Comparison of ENCODE assay signal across 8 mouse cellular contexts in genomic region chr1:86358906-86359797, GRCm38 (mm10). TPM values are rescaled to one million over a fixed set of nuclear protein-coding genes. Genes with fewer than 3 reads are reported as not detected.
A peak's percentile ranks its signal among the peaks of the same experiment; 100 is the strongest.
DNase-seq lines count a peak whose midpoint lies in the region; ATAC-seq and TF ChIP-seq lines count a peak whose summit lies in the region.

Ncl (minus strand) TSS chr1:86359400.

- peak within 1 kb of the TSS; percentile 91 for H3K4me2 ChIP-seq in heart, embryonic 15.5 days
- peak within 1 kb of the TSS; percentile 87 for H3K4me2 ChIP-seq in liver, embryonic 14.5 days (ENCODE audit: low read depth)
- H3K4me2 ChIP-seq in neural tube, embryonic 11.5 days (ENCODE audit: low read depth), result peak within 1 kb of the TSS; percentile 91
- peak within 1 kb of the TSS; percentile 89 for H3K4me2 ChIP-seq in stomach, postnatal 0 days (replicated peaks; ENCODE audit: low read depth)

- peak; percentile 1; the same call in 1 of the 2 replicates for TF ChIP-seq CTCF in liver, embryonic 14.5 days (IDR thresholded peaks at IDR 0.05; ENCODE audit: low read depth)
- TF ChIP-seq CTCF in stomach, postnatal 0 days (IDR thresholded peaks at IDR 0.05; ENCODE audit: low read depth), result peak; percentile 2; the same call in 1 of the 2 replicates

- H3K27me3 ChIP-seq in forebrain, embryonic 10.5 days (ENCODE audit: poor library complexity, severe bottlenecking), result no peaks in the 10 kb centered on the region
- no peaks in the 10 kb centered on the region for H3K27me3 ChIP-seq in heart, embryonic 15.5 days
- H3K27me3 ChIP-seq in liver, embryonic 14.5 days (ENCODE audit: control insufficient read depth, insufficient read depth, low read length), result no peaks in the 10 kb centered on the region
- H3K27me3 ChIP-seq in neural tube, embryonic 11.5 days (ENCODE audit: control insufficient read depth, insufficient read depth, low read length), result no peaks in the 10 kb centered on the region
- no peaks in the 10 kb centered on the region for H3K27me3 ChIP-seq in stomach, postnatal 0 days (ENCODE audit: control insufficient read depth, insufficient read depth, low read length)

- peaks cover 39% of the 10 kb centered on the region for H3K36me3 ChIP-seq in forebrain, embryonic 10.5 days (replicated peaks)
- H3K36me3 ChIP-seq in heart, embryonic 15.5 days, result peaks cover 32% of the 10 kb centered on the region
- H3K36me3 ChIP-seq in liver, embryonic 14.5 days (replicated peaks; ENCODE audit: control insufficient read depth, insufficient read depth, low read depth), result peaks cover 38% of the 10 kb centered on the region
- H3K36me3 ChIP-seq in neural tube, embryonic 11.5 days (ENCODE audit: control insufficient read depth, insufficient read depth, low read length), result peaks cover 13% of the 10 kb centered on the region
- H3K36me3 ChIP-seq in stomach, postnatal 0 days (ENCODE audit: control insufficient read depth, insufficient read depth, low read length), result peaks cover 9% of the 10 kb centered on the region; the same call in 1 of the 2 replicates

- H3K9ac ChIP-seq in heart, embryonic 15.5 days, result peak within 1 kb of the TSS; percentile 94
- peak within 1 kb of the TSS; percentile 92 for H3K9ac ChIP-seq in liver, embryonic 14.5 days (replicated peaks)
- peak within 1 kb of the TSS; percentile 94 for H3K9ac ChIP-seq in neural tube, embryonic 11.5 days (ENCODE audit: low read length)
- H3K9ac ChIP-seq in stomach, postnatal 0 days (ENCODE audit: low read length), result peak within 1 kb of the TSS; percentile 99

- no peak for TF ChIP-seq EP300 in liver, embryonic 14.5 days (IDR thresholded peaks at IDR 0.05; ENCODE audit: low read depth)
- TF ChIP-seq EP300 in stomach, postnatal 0 days (optimal IDR thresholded peaks at IDR 0.05), result peak; percentile 95

- ATAC-seq in heart, embryonic 15.5 days (replicated peaks; ENCODE audit: insufficient number of reproducible peaks, insufficient read depth, low FRiP score, low read depth), result peak; percentile 98
- peak; percentile 94 for ATAC-seq in liver, embryonic 14.5 days (ENCODE audit: insufficient read depth)
- ATAC-seq in neural tube, embryonic 11.5 days (ENCODE audit: insufficient read depth, low FRiP score, low TSS enrichment), result peak; percentile 97
- peak; percentile 97 for ATAC-seq in stomach, postnatal 0 days (ENCODE audit: low FRiP score, low TSS enrichment)

- peaks cover 31% of the 10 kb centered on the region for H3K4me1 ChIP-seq in forebrain, embryonic 10.5 days
- peaks cover 21% of the 10 kb centered on the region for H3K4me1 ChIP-seq in heart, embryonic 15.5 days (replicated peaks)
- peaks cover 9 to 23% of the 10 kb centered on the region in 2 experiments for H3K4me1 ChIP-seq in liver, embryonic 14.5 days (replicated peaks; ENCODE audit: control insufficient read depth in 2 of 2, insufficient read depth in 2 of 2, low read length in 1 of 2)
- peaks cover 17% of the 10 kb centered on the region; the same call in 1 of the 2 replicates for H3K4me1 ChIP-seq in neural tube, embryonic 11.5 days (ENCODE audit: control insufficient read depth, insufficient read depth, low read length)
- H3K4me1 ChIP-seq in stomach, postnatal 0 days (replicated peaks; ENCODE audit: control insufficient read depth, insufficient read depth), result no peaks in the 10 kb centered on the region

- peak within 1 kb of the TSS; percentile 95 for H3K4me3 ChIP-seq in forebrain, embryonic 10.5 days
- H3K4me3 ChIP-seq in heart, embryonic 15.5 days, result peak within 1 kb of the TSS; percentile 90
- H3K4me3 ChIP-seq in liver, embryonic 14.5 days (ENCODE audit: insufficient read depth in 1 of 2, low read depth in 2 of 2, low read length in 2 of 2), result peak within 1 kb of the TSS; percentile 93
- H3K4me3 ChIP-seq in neural tube, embryonic 11.5 days (ENCODE audit: low read depth, low read length), result peak within 1 kb of the TSS; percentile 89
- H3K4me3 ChIP-seq in stomach, postnatal 0 days (ENCODE audit: low read depth, low read length), result peak within 1 kb of the TSS; percentile 84

- peak; percentile 96 for DNase-seq in CD8-positive naive resting alpha-beta T cell, adult 2 months (ENCODE audit: low read depth in 2 of 2, low spot score in 2 of 2)
- peak; percentile 97 for DNase-seq in c-Kit-positive CD71-negative TER-119-negative erythroid progenitor cells, embryonic 14.5 days (ENCODE audit: low read depth)
- peak; percentile 99 for DNase-seq in forebrain, embryonic 10.5 days (ENCODE audit: extremely low spot score, low spot score)
- peak; percentile 97 to 99 for DNase-seq in kidney, postnatal 25 days
- DNase-seq in liver, embryonic 14.5 days (ENCODE audit: low read depth in 3 of 3, low spot score in 3 of 3), result peak; percentile 97 to 98 (median 98)
- peak; percentile 100 for DNase-seq in neural tube, embryonic 11.5 days (ENCODE audit: low spot score)
- peak; percentile 99 for DNase-seq in stomach, postnatal 0 days (ENCODE audit: low spot score)

- WGBS in forebrain, embryonic 10.5 days, result under 1% methylated on average over 102 of the region's 102 CpGs
- under 1% methylated on average over 102 of the region's 102 CpGs for WGBS in heart, embryonic 15.5 days
- under 1% methylated on average over 101 of the region's 102 CpGs for WGBS in liver, embryonic 14.5 days (ENCODE audit: insufficient replicate concordance)
- under 1% methylated on average over 101 of the region's 102 CpGs for whole genome bisulfite sequencing in neural tube, embryonic 11.5 days
- under 1% methylated on average over 94 of the region's 102 CpGs for WGBS in stomach, postnatal 0 days

- no peaks in the 10 kb centered on the region for H3K9me3 ChIP-seq in forebrain, embryonic 10.5 days
- H3K9me3 ChIP-seq in heart, embryonic 15.5 days (replicated peaks), result no peaks in the 10 kb centered on the region
- no peaks in the 10 kb centered on the region for H3K9me3 ChIP-seq in liver, embryonic 14.5 days (ENCODE audit: control insufficient read depth, low read length)
- H3K9me3 ChIP-seq in neural tube, embryonic 11.5 days (ENCODE audit: control insufficient read depth, low read length), result no peaks in the 10 kb centered on the region
- no peaks in the 10 kb centered on the region for H3K9me3 ChIP-seq in stomach, postnatal 0 days (ENCODE audit: control insufficient read depth, low read length)

- peak within 1 kb of the TSS; percentile 98 for H3K27ac ChIP-seq in forebrain, embryonic 10.5 days
- H3K27ac ChIP-seq in heart, embryonic 15.5 days, result peak within 1 kb of the TSS; percentile 100
- H3K27ac ChIP-seq in liver, embryonic 14.5 days, result peak within 1 kb of the TSS; percentile 91
- H3K27ac ChIP-seq in neural tube, embryonic 11.5 days (ENCODE audit: low read depth, low read length), result peak within 1 kb of the TSS; percentile 97
- H3K27ac ChIP-seq in stomach, postnatal 0 days (replicated peaks), result peak within 1 kb of the TSS; percentile 100

RNA-seq across cellular contexts. Expression of gene Ncl, which starts in this region (rescaled TPM):
- 644 and 705 TPM in 2 replicates for polyA plus RNA-seq in forebrain, embryonic 10.5 days (2016; fragmentation: Nextera tagmentation; extraction: Ambion mirVana)
- polyA plus RNA-seq in heart, embryonic 15.5 days (2015; fragmentation: Nextera tagmentation; extraction: Ambion mirVana), result 219 and 239 TPM in 2 replicates
- 57.4 and 208 TPM in 2 replicates for polyA plus RNA-seq in liver, embryonic 14.5 days (2012; rRNA removed)
- 192 and 224 TPM in 2 replicates for polyA plus RNA-seq in liver, embryonic 14.5 days (2014; fragmentation: Nextera tagmentation; extraction: Ambion mirVana)
- 368 and 376 TPM in 2 replicates for polyA plus RNA-seq in neural tube, embryonic 11.5 days (2014; fragmentation: Nextera tagmentation; extraction: Ambion mirVana)
- polyA plus RNA-seq in stomach, postnatal 0 days (2015; fragmentation: Nextera tagmentation; extraction: Ambion mirVana), result 198 and 202 TPM in 2 replicates

Comparison
In these comparisons a context has a peak if more than half of its experiments do, and no peak if none do; other contexts are left out.
1. Peak in every context shown above with its lines: DNase-seq, ATAC-seq, H3K4me3 ChIP-seq and H3K27ac ChIP-seq.